Mouse (Mus musculus): ENCODE results near the gene Tfeb.

DNA sequence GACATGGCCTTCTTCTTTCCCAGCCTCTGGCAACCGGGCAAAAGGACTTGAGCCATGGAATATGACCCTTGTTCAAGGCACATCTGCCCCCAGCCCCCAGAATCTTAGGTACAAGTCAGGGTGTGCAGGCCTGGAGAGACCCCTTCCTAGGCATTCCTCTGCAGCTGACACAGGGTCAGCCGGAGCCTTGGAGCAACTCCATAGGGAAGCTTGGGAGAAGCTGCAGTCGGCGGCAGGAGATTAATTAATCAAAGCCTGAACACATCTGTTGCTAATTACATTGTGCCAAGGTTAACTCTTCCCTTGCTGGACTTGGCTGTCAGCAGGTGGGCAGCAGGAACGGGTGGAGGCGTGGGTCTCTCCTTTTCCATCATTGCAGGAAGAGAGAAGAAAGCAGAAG lies 77.7 kb downstream of the Tfeb start:
- TF ChIP-seq POLR2A (IDR thresholded peaks at IDR 0.05; ENCODE audit: extremely low read depth, insufficient read depth, low read length) (no peak), CTCF (IDR thresholded peaks at IDR 0.05; ENCODE audit: low read depth, low read length) (no peak)
